Mouse (Mus musculus): Measurements from ENCODE around the gene Olfr615.
"Not testable (repeated sequence)": the region's sequence is repeated elsewhere in the genome, so short reads cannot be mapped to it uniquely, and the experiment has no call there.

Gene Olfr615

DNA sequence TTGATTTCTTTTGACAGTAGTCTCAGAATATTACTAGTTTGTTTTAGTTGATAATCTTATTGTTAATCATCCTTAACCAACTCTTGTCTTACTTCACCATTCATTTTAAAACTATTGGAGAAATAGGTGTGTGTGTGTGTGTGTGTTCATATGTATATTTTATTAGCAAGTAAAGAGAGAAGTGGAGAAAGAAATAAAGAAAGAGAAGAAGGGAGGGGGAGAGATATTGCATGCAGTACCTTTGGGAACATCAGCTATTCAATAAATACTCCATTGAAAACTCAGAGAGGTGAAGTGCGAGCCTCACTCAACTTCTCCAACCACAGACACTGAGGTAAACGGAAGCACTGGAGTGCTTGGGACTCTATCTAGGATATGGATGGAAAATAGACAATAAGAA, at the start of gene Olfr615:
Gene Olfr615, plus strand, starts transcription at position 301 of the 400 bp plus-strand sequence.
- no peak for DNase-seq

GRCm38 (mm10) chr7:103512022-103512421, 43.9 kb upstream of the Olfr615 start, which contains the start of gene Olfr610:
Gene Olfr610, minus strand, starts transcription at chr7:103512122.
- DNase-seq: no peak

DNA sequence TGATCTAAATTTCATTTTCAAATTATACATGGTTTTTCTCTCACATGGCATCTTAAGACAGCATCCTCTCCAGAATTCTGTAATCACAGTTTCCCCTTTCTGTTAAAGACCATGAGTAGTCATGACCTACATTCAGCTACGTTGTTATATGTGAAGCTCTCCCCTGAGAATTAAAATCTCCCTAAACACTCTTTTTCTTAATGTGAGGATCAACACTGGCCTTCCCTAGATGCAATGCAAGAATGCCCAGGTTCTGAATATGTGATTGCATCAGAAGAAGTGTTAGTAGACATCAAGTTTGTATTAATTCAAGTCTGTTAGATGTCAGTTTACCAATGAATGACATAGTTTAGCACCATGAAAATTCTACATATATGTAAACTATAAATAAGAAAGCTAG, 35.1 kb upstream of the Olfr615 start, which contains the start of gene Olfr611:
Gene Olfr611, minus strand, starts transcription at position 101 of the 400 bp plus-strand sequence.
- DNase-seq: not testable (repeated sequence)

DNA sequence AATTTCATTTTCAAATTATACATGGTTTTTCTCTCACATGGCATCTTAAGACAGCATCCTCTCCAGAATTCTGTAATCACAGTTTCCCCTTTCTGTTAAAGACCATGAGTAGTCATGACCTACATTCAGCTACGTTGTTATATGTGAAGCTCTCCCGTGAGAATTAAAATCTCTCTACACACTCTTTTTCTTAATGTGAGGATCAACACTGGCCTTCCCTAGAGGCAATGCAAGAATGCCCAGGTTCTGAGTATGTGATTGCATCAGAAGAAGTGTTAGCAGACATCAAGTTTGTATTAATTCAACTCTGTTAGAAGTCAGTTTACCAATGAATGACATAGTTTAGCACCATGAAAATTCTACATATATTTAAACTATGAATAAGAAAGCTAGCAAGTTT, 13.3 kb upstream of the Olfr615 start, which contains the start of gene Olfr612:
Gene Olfr612, minus strand, starts transcription at position 101 of the 400 bp plus-strand sequence.
- not testable (repeated sequence) for DNase-seq

DNA sequence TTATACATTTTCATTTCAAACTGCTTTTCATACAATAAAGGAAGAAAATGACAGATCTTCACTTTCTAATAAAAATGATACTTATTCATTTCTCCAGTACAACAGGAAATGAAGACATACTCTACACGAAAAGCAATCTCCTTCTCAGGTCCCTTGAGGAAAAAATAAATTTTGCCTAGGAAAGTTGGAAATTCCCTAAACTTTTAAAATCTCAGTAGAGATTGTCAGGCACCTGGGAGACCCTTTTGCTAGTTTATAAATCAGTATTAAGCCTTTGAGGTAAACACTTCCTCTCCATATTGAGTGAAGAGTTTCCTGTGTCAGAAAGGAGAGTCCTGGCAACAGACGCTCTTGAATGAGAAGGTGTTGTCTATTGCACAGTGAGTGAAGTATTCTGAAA, 8.1 kb upstream of the Olfr615 start, which contains the start of gene Olfr613:
Gene Olfr613, plus strand, starts transcription at position 301 of the 400 bp plus-strand sequence.
- DNase-seq: no peak

- DNase-seq: no peak
Measured at GRCm38 (mm10) chr7:103569043-103569442, 13.2 kb downstream of the Olfr615 start, which contains the start of gene Olfr616. Gene Olfr616, minus strand, starts transcription at chr7:103569143.

DNA sequence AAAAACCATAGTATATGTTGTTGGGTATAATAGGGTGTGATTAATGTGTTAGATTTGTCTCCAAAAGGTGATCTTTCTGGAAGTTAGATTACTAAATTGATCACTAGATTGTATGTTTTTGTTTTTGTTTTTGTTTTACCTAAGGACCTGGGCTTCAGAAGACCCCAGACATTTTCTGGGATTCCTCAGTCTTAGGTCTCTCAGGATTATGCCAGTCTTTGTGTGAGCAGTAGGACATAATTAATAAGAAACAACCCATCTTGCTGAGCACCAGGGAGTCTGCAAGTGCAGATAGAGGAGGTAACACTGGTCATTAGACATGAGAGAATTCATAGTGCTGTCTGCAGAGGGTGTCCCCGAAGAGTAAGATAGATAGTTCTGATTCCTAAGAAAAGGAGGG, 16.9 kb downstream of the Olfr615 start, which contains the start of gene Olfr617:
Gene Olfr617, plus strand, starts transcription at position 301 of the 400 bp plus-strand sequence.
- no peak for DNase-seq

- no peak for DNase-seq
Measured at GRCm38 (mm10) chr7:103589803-103590202, 33.9 kb downstream of the Olfr615 start, which contains the start of gene Olfr618. Gene Olfr618, plus strand, starts transcription at chr7:103590103.

GRCm38 (mm10) chr7:103600275-103600674, 44.4 kb downstream of the Olfr615 start, which contains the start of gene Olfr619:
Gene Olfr619, plus strand, starts transcription at chr7:103600575.
- no peak for DNase-seq

- DNase-seq: no peak
Measured at GRCm38 (mm10) chr7:103607425-103607824, 51.5 kb downstream of the Olfr615 start.

GRCm38 (mm10) chr7:103612434-103612833, 56.6 kb downstream of the Olfr615 start, which contains the start of gene Olfr620:
Gene Olfr620, minus strand, starts transcription at chr7:103612534.
- no peak for DNase-seq
